Mouse (Mus musculus) lung, embryonic 14.5 days (tissue): ENCODE measurements around the gene Slc26a6. TPM values are rescaled to one million over a fixed set of nuclear protein-coding genes. Genes with fewer than 3 reads are reported as not detected.

Source experiments
- ATAC-seq: fragments of 200-750 bp; cut with Nextera tagmentation; 2 replicates; pipeline ENCODE4 v1.8.0; 2017; ENCODE audit warnings: mild to moderate bottlenecking, moderate TSS enrichment, moderate library complexity; ENCODE audit not compliant: insufficient read depth
- DNase-seq: peaks from one replicate; pipeline ENCODE4 v3.0.0-alpha.2; 2015
- H3K27ac ChIP-seq: fragments of 300-500 bp; sonication (generic); 2 replicates; pipeline ENCODE4 v1.5.1; 2014; ENCODE audit warnings: low read depth, mild to moderate bottlenecking, moderate library complexity
- H3K27me3 ChIP-seq: fragments of 300-500 bp; sonication (generic); 2 replicates; pipeline ENCODE4 v1.6.1; 2014; ENCODE audit warnings: low read length, control low read depth; ENCODE audit not compliant: insufficient read depth
- H3K36me3 ChIP-seq: fragments of 300-500 bp; sonication (generic); 2 replicates; pipeline ENCODE4 v1.6.1; 2014; ENCODE audit warnings: control low read depth; ENCODE audit not compliant: insufficient read depth
- H3K4me1 ChIP-seq: fragments of 300-500 bp; sonication (generic); 2 replicates; pipeline ENCODE4 v1.6.1; 2014; ENCODE audit warnings: antibody characterized with exemption, control low read depth; ENCODE audit not compliant: insufficient read depth
- H3K4me2 ChIP-seq: fragments of 300-500 bp; sonication (generic); 2 replicates; pipeline ENCODE4 v1.6.1; 2014; ENCODE audit warnings: mild to moderate bottlenecking
- H3K4me3 ChIP-seq: fragments of 300-500 bp; sonication (generic); 2 replicates; pipeline ENCODE4 v1.5.1; 2014; ENCODE audit warnings: low read depth, low read length
- H3K9ac ChIP-seq: fragments of 300-500 bp; sonication (generic); 2 replicates; pipeline ENCODE4 v1.6.1; 2014
- H3K9me3 ChIP-seq: fragments of 300-500 bp; sonication (generic); 2 replicates; pipeline ENCODE4 v1.6.1; 2016; ENCODE audit warnings: low read depth, low read length, control low read depth
- CTCF ChIP-seq: IDR thresholded peaks from 2 replicates; pipeline ENCODE4 v1.5.1; 2016; ENCODE audit warnings: antibody characterized with exemption, low read depth
- WGBS: fragments of 180-500 bp; shearing (Covaris S2); extraction: QIAGEN DNeasy Blood & Tissue Kit; methylation state at CpG from one replicate; pipeline ENCODE4 v1.1.7; 2014; 5-methylcytosine and 5-hydroxymethylcytosine counted together
- polyA plus RNA-seq: library from polyadenylated mRNA; unstranded; fragments of >200 nt; fragmentation: Nextera tagmentation; extraction: Ambion mirVana; gene quantifications from 2 replicates; pipeline ENCODE4 v1.2.1, GENCODE M21; 2014

Slc26a6 gene
- polyA plus RNA-seq, 1 experiment from 2014 or later, result 10.7 TPM

- Histone ChIP-seq H3K36me3 (peaks cover 24% of the 10 kb centered on the region; the same call in 1 of the 2 replicates), H3K4me2 (no peak overlapping the region), H3K4me1 (peaks cover 7% of the 10 kb centered on the region; the same call in 1 of the 2 replicates), H3K27me3 (no peaks in the 10 kb centered on the region), H3K4me3 (no peak overlapping the region), H3K9ac (no peak overlapping the region), H3K9me3 (no peaks in the 10 kb centered on the region), H3K27ac (no peak overlapping the region)
- ATAC-seq, result no peak
- WGBS, result 60% methylated on average over 8 of the region's 8 CpGs
- TF ChIP-seq CTCF, result no peak
- DNase-seq, result no peak
Observed at GRCm38 (mm10) chr9:108858792-108859527, 5.9 kb downstream of the Slc26a6 start.

GRCm38 (mm10) chr9:108912308-108912707 is 59.2 kb downstream of the Slc26a6 start:
- H3K4me3 ChIP-seq, result no peak overlapping the region
- H3K9ac ChIP-seq, result no peak overlapping the region
- ATAC-seq (no peak), DNase-seq (no peak)
- H3K27ac ChIP-seq, result no peak overlapping the region
- H3K4me1 ChIP-seq, result no peaks in the 10 kb centered on the region
- no peak overlapping the region for H3K4me2 ChIP-seq
- no peaks in the 10 kb centered on the region for H3K36me3 ChIP-seq
- WGBS, result 58% methylated on average over 6 of the region's 6 CpGs
- H3K27me3 ChIP-seq, result no peaks in the 10 kb centered on the region
- no peaks in the 10 kb centered on the region for H3K9me3 ChIP-seq
- TF ChIP-seq CTCF, result no peak

DNA sequence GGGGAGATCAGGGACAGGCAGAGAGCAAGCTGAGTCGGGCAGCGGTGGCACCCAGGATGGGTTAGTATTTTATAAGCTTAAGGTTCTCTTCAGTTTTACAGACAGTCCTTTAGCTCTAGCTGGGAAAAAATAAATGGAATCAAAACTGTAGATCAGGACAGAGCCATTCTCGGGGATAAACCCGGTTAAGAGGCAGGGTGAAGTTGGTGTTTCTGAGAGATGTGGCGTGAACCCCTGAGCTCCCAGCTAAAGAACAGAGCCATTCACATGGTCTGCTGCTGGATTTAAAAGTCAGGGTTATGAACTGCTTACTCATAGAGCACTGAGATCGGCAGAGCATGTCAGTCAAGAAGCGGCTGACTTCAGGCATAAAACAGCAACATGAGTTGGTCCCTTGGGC is 60.1 kb downstream of the Slc26a6 start:
- no peak for ATAC-seq
- TF ChIP-seq CTCF, result no peak
- Histone ChIP-seq H3K36me3 (no peaks in the 10 kb centered on the region), H3K4me1 (no peaks in the 10 kb centered on the region), H3K27me3 (no peaks in the 10 kb centered on the region), H3K9ac (no peak overlapping the region), H3K4me3 (no peak overlapping the region), H3K27ac (no peak overlapping the region), H3K9me3 (no peaks in the 10 kb centered on the region), H3K4me2 (no peak overlapping the region)
- DNase-seq, result no peak
- 81% methylated on average over 7 of the region's 7 CpGs for WGBS

GRCm38 (mm10) chr9:108913621-108914020 is 60.5 kb downstream of the Slc26a6 start:
- ATAC-seq, result no peak
- Histone ChIP-seq H3K9ac (no peak overlapping the region), H3K4me2 (no peak overlapping the region), H3K36me3 (no peaks in the 10 kb centered on the region), H3K4me1 (no peaks in the 10 kb centered on the region), H3K27ac (no peak overlapping the region), H3K27me3 (no peaks in the 10 kb centered on the region), H3K9me3 (no peaks in the 10 kb centered on the region), H3K4me3 (no peak overlapping the region)
- no peak for TF ChIP-seq CTCF
- 61% methylated on average over 10 of the region's 10 CpGs for WGBS
- no peak for DNase-seq

GRCm38 (mm10) chr9:108914491-108914890 is 61.4 kb downstream of the Slc26a6 start, which contains the start of gene Tmem89:
TSS of gene Tmem89 (plus strand) at chr9:108914619.
- Histone ChIP-seq H3K27me3 (no peaks in the 10 kb centered on the region), H3K9me3 (no peaks in the 10 kb centered on the region), H3K4me1 (no peaks in the 10 kb centered on the region), H3K27ac (no peak within 1 kb of the TSS), H3K4me2 (no peak within 1 kb of the TSS), H3K4me3 (no peak within 1 kb of the TSS), H3K36me3 (no peaks in the 10 kb centered on the region), H3K9ac (no peak within 1 kb of the TSS)
- TF ChIP-seq CTCF, result no peak
- WGBS, result 62% methylated on average over 6 of the region's 6 CpGs
- ATAC-seq, result no peak; the same call in 1 of the 2 replicates
- DNase-seq, result no peak

DNA sequence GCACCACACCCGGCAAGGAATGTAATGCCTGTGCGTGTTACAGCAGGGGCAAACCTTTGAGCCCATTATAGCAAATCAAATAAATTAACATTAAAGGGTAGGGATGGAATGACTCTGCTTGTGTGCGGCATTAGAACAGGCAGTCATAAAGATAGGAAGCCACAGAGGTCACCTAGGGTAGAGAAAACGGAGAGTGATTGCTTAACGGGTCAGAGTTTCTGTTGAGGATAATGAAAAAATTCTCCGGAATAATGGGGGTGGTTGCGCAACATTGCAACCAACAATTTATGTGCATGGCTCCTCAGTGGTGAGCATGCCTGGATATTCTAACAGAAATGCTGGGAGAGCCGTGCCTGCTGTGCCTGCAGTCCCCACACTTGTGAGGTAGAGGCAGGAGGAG is 72.8 kb downstream of the Slc26a6 start:
- Histone ChIP-seq H3K4me2 (no peak overlapping the region), H3K4me3 (no peak overlapping the region), H3K9me3 (no peaks in the 10 kb centered on the region), H3K9ac (no peak overlapping the region), H3K27ac (no peak overlapping the region), H3K36me3 (no peaks in the 10 kb centered on the region), H3K4me1 (no peaks in the 10 kb centered on the region), H3K27me3 (no peaks in the 10 kb centered on the region)
- TF ChIP-seq CTCF, result no peak
- WGBS, result 62% methylated on average over 8 of the region's 8 CpGs
- ATAC-seq (no peak), DNase-seq (no peak)

GRCm38 (mm10) chr9:108928424-108928823 is 75.3 kb downstream of the Slc26a6 start:
- no peaks in the 10 kb centered on the region for H3K9me3 ChIP-seq
- H3K4me2 ChIP-seq, result no peak overlapping the region
- WGBS, result 72% methylated on average over 3 of the region's 3 CpGs
- no peaks in the 10 kb centered on the region for H3K27me3 ChIP-seq
- H3K4me1 ChIP-seq, result no peaks in the 10 kb centered on the region
- DNase-seq (no peak), ATAC-seq (no peak)
- H3K27ac ChIP-seq, result no peak overlapping the region
- H3K9ac ChIP-seq, result no peak overlapping the region
- no peak overlapping the region for H3K4me3 ChIP-seq
- no peaks in the 10 kb centered on the region for H3K36me3 ChIP-seq
- TF ChIP-seq CTCF, result no peak
